Mouse (Mus musculus): Measurements from ENCODE around the gene Sin3a.

GRCm38 (mm10) chr9:57056237-57056636 is 15.6 kb upstream of the Sin3a start:
- TF ChIP-seq CTCF (IDR thresholded peaks at IDR 0.05; ENCODE audit: low read depth) (peak; percentile 79), EP300 (optimal IDR thresholded peaks at IDR 0.05) (no peak)

All from stomach, postnatal 0 days (tissue).